8 mouse cellular contexts compared by ENCODE assay signal in genomic region chr4:40269430-40270032, GRCm38 (mm10). TPM values are rescaled to one million over a fixed set of nuclear protein-coding genes. Genes with fewer than 3 reads are reported as not detected.
DNase-seq lines count a peak whose midpoint lies in the region; ATAC-seq lines count a peak whose summit lies in the region.

Gene Smim27 (plus strand): TSS chr4:40269579.
Gene Topors (minus strand): TSS chr4:40269850.

- DNase-seq in adipocyte (ENCODE audit: low spot score), result peak; percentile 98
- peak; percentile 99 for DNase-seq in embryo, embryonic 10 days (ENCODE audit: low spot score)
- peak; percentile 90 for DNase-seq in gastrocnemius, postnatal 10 days
- peak; percentile 98 for DNase-seq in induced T-regulatory cell, adult 2 months (ENCODE audit: low read depth)
- peak; percentile 89 to 95 for DNase-seq in left cerebral cortex, adult 9 months (ENCODE audit: low spot score in 2 of 2)
- peak; percentile 90 for DNase-seq in right cerebral cortex, postnatal 14 days
- peak; percentile 95 to 97 for DNase-seq in urinary bladder, postnatal 36 days (ENCODE audit: low spot score in 2 of 2)

- ATAC-seq in megakaryocyte progenitor cell, adult 5-6 weeks (replicated peaks; ENCODE audit: poor library complexity), result peak; percentile 81

RNA-seq across cellular contexts. Expression of gene Smim27, which starts in this region (rescaled TPM):
- 10 to 100 TPM; 46.8 to 64.0 TPM for total RNA-seq in gastrocnemius, postnatal 10 days (2021)
- 9.6 and 16.7 TPM in 2 replicates for total RNA-seq in megakaryocyte progenitor cell, adult 5-6 weeks (2015)
- 3.6 and 5.6 TPM in 2 replicates for total RNA-seq in megakaryocyte progenitor cell, adult 5-6 weeks (2017)

RNA-seq across cellular contexts. Expression of gene Topors, which starts in this region (rescaled TPM):
- 10 to 100 TPM; 13.1 to 15.9 TPM for total RNA-seq in gastrocnemius, postnatal 10 days (2021)
- total RNA-seq in megakaryocyte progenitor cell, adult 5-6 weeks (2015), result 45.4 and 56.3 TPM in 2 replicates
- 77.6 and 82.4 TPM in 2 replicates for total RNA-seq in megakaryocyte progenitor cell, adult 5-6 weeks (2017)

Comparison
In these comparisons a context has a peak if more than half of its experiments do, and no peak if none do; other contexts are left out.
1. Peak in every context shown above with its lines: DNase-seq and ATAC-seq.